Mouse (Mus musculus) spleen, adult 2 months (tissue): ENCODE measurements at regions not wholly inside any gene's neighbourhood (a gene's known extent, or its start where the extent isn't known, plus 50 kb on each side); places are given as distances from the start of the nearest gene placed in this dataset.

ENCODE experiments used
- CTCF ChIP-seq: fragments of 200-500 bp; IDR thresholded peaks from 2 replicates; pipeline ENCODE4 v1.5.1; 2011; ENCODE audit warnings: mild to moderate bottlenecking, inconsistent platforms; ENCODE audit not compliant: insufficient read depth, insufficient read length, insufficient replicate concordance; ENCODE audit errors: extremely low read depth
- POLR2A ChIP-seq: fragments of 200-500 bp; IDR thresholded peaks from 2 replicates; pipeline ENCODE4 v1.6.1; 2011; ENCODE audit warnings: low read depth, low read length, inconsistent platforms

DNA sequence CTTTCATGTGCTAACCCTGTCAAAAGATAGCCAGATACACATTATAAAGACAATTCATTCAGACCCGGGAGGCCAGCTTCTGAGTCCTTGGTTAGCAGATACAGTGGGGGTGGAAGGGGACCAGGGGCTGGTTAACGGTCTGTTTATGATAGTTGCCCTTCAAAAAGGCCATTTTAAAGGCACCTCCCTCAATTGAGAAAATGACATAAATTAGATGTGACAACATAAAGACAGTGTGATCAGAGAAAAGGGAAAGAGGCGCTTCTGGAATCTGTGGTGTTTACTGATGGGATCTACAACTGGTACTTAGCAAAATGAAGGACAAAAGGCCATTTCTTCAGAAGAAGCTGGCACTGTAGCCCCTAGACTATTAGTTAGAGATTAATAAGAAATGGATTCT is 1391.4 kb upstream of the Lrrc6 start:
- TF ChIP-seq POLR2A (no peak), CTCF (no peak)
